Mouse (Mus musculus): ENCODE results near the gene Zfp879.
A peak's percentile ranks its signal among the peaks of the same experiment; 100 is the strongest.

DNA sequence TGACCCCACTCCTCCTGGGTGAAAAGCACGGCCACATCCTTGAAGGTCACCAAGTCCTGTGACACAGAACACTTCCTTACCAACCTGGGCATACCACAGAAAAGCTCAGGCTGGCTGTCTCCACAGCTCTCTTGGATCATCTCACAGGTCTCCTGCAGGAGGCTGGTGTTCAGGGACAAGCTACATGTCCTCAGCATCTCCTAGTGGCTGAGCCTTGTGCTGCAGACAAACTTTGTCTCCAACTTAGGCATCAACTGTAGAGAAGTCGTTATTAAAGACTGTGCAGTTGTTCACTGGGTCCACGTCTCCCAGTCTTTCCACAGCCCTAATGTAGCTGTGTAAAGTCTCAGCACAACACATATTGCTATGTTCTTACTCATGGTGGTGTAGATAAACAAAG lies 42.4 kb upstream of the Zfp879 start:
- TF ChIP-seq CTCF (IDR thresholded peaks at IDR 0.05; ENCODE audit: low read depth) = peak; percentile 50
- no peak for TF ChIP-seq EP300 (optimal IDR thresholded peaks at IDR 0.05)
